Mouse (Mus musculus): ENCODE data around the gene Crybg3. TPM values are rescaled to one million over a fixed set of nuclear protein-coding genes. Genes with fewer than 3 reads are reported as not detected.

Gene Crybg3
- polyA plus RNA-seq (2015; fragmentation: Nextera tagmentation; extraction: Ambion mirVana), result 2.0 and 2.1 TPM in 2 replicates

- Histone ChIP-seq H3K36me3 (ENCODE audit: control insufficient read depth, insufficient read depth) (no peaks in the 10 kb centered on the region), H3K27me3 (replicated peaks; ENCODE audit: control insufficient read depth, insufficient read depth, low read length) (no peaks in the 10 kb centered on the region; the same call in 1 of the 2 replicates), H3K4me2 (ENCODE audit: low read length) (peak within 1 kb of the TSS; percentile 95), H3K9me3 (ENCODE audit: control insufficient read depth, low read length) (no peaks in the 10 kb centered on the region), H3K4me3 (replicated peaks; ENCODE audit: low read length) (peak within 1 kb of the TSS; percentile 75), H3K9ac (replicated peaks; ENCODE audit: low read depth, low read length) (peak within 1 kb of the TSS; percentile 74), H3K27ac (ENCODE audit: low read length) (peak within 1 kb of the TSS; percentile 30; the same call in 1 of the 2 replicates), H3K4me1 (replicated peaks; ENCODE audit: control insufficient read depth, insufficient read depth, low read length) (peaks cover 3% of the 10 kb centered on the region)
- under 1% methylated on average over 79 of the region's 90 CpGs for WGBS
- peak; percentile 90 for ATAC-seq
These were observed at the start of gene Crybg3 for GRCm38 (mm10) chr16:59600311-59601251. Crybg3 (minus strand) TSS chr16:59600979.

GRCm38 (mm10) chr16:59643766-59644165, 43.0 kb upstream of the Crybg3 start:
- Histone ChIP-seq H3K27me3 (replicated peaks; ENCODE audit: control insufficient read depth, insufficient read depth, low read length) (peaks cover 2% of the 10 kb centered on the region; the same call in 1 of the 2 replicates), H3K27ac (ENCODE audit: low read length) (no peak overlapping the region), H3K4me2 (ENCODE audit: low read length) (no peak overlapping the region), H3K4me3 (replicated peaks; ENCODE audit: low read length) (no peak overlapping the region), H3K9ac (replicated peaks; ENCODE audit: low read depth, low read length) (no peak overlapping the region), H3K36me3 (ENCODE audit: control insufficient read depth, insufficient read depth) (no peaks in the 10 kb centered on the region), H3K4me1 (replicated peaks; ENCODE audit: control insufficient read depth, insufficient read depth, low read length) (no peaks in the 10 kb centered on the region), H3K9me3 (ENCODE audit: control insufficient read depth, low read length) (no peaks in the 10 kb centered on the region)
- ATAC-seq, result no peak
- WGBS, result 33% methylated on average over 2 of the region's 2 CpGs

GRCm38 (mm10) chr16:59639985-59640384, 39.2 kb upstream of the Crybg3 start:
- no peak overlapping the region for H3K4me2 ChIP-seq (ENCODE audit: low read length)
- H3K9me3 ChIP-seq (ENCODE audit: control insufficient read depth, low read length), result no peaks in the 10 kb centered on the region
- peaks cover 5% of the 10 kb centered on the region; the same call in 1 of the 2 replicates for H3K4me1 ChIP-seq (replicated peaks; ENCODE audit: control insufficient read depth, insufficient read depth, low read length)
- H3K4me3 ChIP-seq (replicated peaks; ENCODE audit: low read length), result no peak overlapping the region
- no peak for ATAC-seq
- H3K36me3 ChIP-seq (ENCODE audit: control insufficient read depth, insufficient read depth), result no peaks in the 10 kb centered on the region
- WGBS, result 90% methylated on average over 3 of the region's 3 CpGs
- H3K27ac ChIP-seq (ENCODE audit: low read length), result no peak overlapping the region
- H3K27me3 ChIP-seq (replicated peaks; ENCODE audit: control insufficient read depth, insufficient read depth, low read length), result peaks cover 2% of the 10 kb centered on the region; the same call in 1 of the 2 replicates
- no peak overlapping the region for H3K9ac ChIP-seq (replicated peaks; ENCODE audit: low read depth, low read length)

GRCm38 (mm10) chr16:59639102-59639691, 38.4 kb upstream of the Crybg3 start, which contains the start of gene Arl6:
Arl6 (minus strand) TSS chr16:59639391.
- H3K4me3 ChIP-seq (replicated peaks; ENCODE audit: low read length), result peak within 1 kb of the TSS; percentile 89
- peak; percentile 98 for ATAC-seq
- peaks cover 5% of the 10 kb centered on the region; the same call in 1 of the 2 replicates for H3K4me1 ChIP-seq (replicated peaks; ENCODE audit: control insufficient read depth, insufficient read depth, low read length)
- peak within 1 kb of the TSS; percentile 91 for H3K9ac ChIP-seq (replicated peaks; ENCODE audit: low read depth, low read length)
- peak within 1 kb of the TSS; percentile 78 for H3K4me2 ChIP-seq (ENCODE audit: low read length)
- no peaks in the 10 kb centered on the region for H3K9me3 ChIP-seq (ENCODE audit: control insufficient read depth, low read length)
- H3K27ac ChIP-seq (ENCODE audit: low read length), result peak within 1 kb of the TSS; percentile 100
- WGBS, result under 1% methylated on average over 46 of the region's 46 CpGs
- no peaks in the 10 kb centered on the region for H3K36me3 ChIP-seq (ENCODE audit: control insufficient read depth, insufficient read depth)
- peaks cover 2% of the 10 kb centered on the region; the same call in 1 of the 2 replicates for H3K27me3 ChIP-seq (replicated peaks; ENCODE audit: control insufficient read depth, insufficient read depth, low read length)

GRCm38 (mm10) chr16:59634598-59634997, 33.8 kb upstream of the Crybg3 start:
- H3K9ac ChIP-seq (replicated peaks; ENCODE audit: low read depth, low read length), result no peak overlapping the region
- H3K4me3 ChIP-seq (replicated peaks; ENCODE audit: low read length), result no peak overlapping the region
- H3K9me3 ChIP-seq (ENCODE audit: control insufficient read depth, low read length), result no peaks in the 10 kb centered on the region
- no peak for ATAC-seq
- no peak overlapping the region for H3K27ac ChIP-seq (ENCODE audit: low read length)
- H3K27me3 ChIP-seq (replicated peaks; ENCODE audit: control insufficient read depth, insufficient read depth, low read length), result no peaks in the 10 kb centered on the region
- peaks cover 2% of the 10 kb centered on the region; the same call in 1 of the 2 replicates for H3K36me3 ChIP-seq (ENCODE audit: control insufficient read depth, insufficient read depth)
- 70% methylated on average over 2 of the region's 2 CpGs for WGBS
- peaks cover 5% of the 10 kb centered on the region; the same call in 1 of the 2 replicates for H3K4me1 ChIP-seq (replicated peaks; ENCODE audit: control insufficient read depth, insufficient read depth, low read length)
- H3K4me2 ChIP-seq (ENCODE audit: low read length), result no peak overlapping the region

GRCm38 (mm10) chr16:59621554-59621953, 20.8 kb upstream of the Crybg3 start:
- Histone ChIP-seq H3K9me3 (ENCODE audit: control insufficient read depth, low read length) (no peaks in the 10 kb centered on the region), H3K27ac (ENCODE audit: low read length) (no peak overlapping the region), H3K36me3 (ENCODE audit: control insufficient read depth, insufficient read depth) (no peaks in the 10 kb centered on the region), H3K4me2 (ENCODE audit: low read length) (no peak overlapping the region), H3K4me3 (replicated peaks; ENCODE audit: low read length) (no peak overlapping the region), H3K4me1 (replicated peaks; ENCODE audit: control insufficient read depth, insufficient read depth, low read length) (no peaks in the 10 kb centered on the region), H3K9ac (replicated peaks; ENCODE audit: low read depth, low read length) (no peak overlapping the region), H3K27me3 (replicated peaks; ENCODE audit: control insufficient read depth, insufficient read depth, low read length) (no peaks in the 10 kb centered on the region)
- ATAC-seq, result no peak
- 97% methylated on average over 2 of the region's 2 CpGs for WGBS

- H3K4me2 ChIP-seq (ENCODE audit: low read length), result no peak overlapping the region
- no peak overlapping the region for H3K27ac ChIP-seq (ENCODE audit: low read length)
- ATAC-seq, result peak; percentile 80
- H3K36me3 ChIP-seq (ENCODE audit: control insufficient read depth, insufficient read depth), result no peaks in the 10 kb centered on the region
- no peaks in the 10 kb centered on the region for H3K27me3 ChIP-seq (replicated peaks; ENCODE audit: control insufficient read depth, insufficient read depth, low read length)
- no peak overlapping the region for H3K4me3 ChIP-seq (replicated peaks; ENCODE audit: low read length)
- H3K9ac ChIP-seq (replicated peaks; ENCODE audit: low read depth, low read length), result no peak overlapping the region
- H3K9me3 ChIP-seq (ENCODE audit: control insufficient read depth, low read length), result no peaks in the 10 kb centered on the region
- no peaks in the 10 kb centered on the region for H3K4me1 ChIP-seq (replicated peaks; ENCODE audit: control insufficient read depth, insufficient read depth, low read length)
- 44% methylated on average over 3 of the region's 3 CpGs for WGBS
These were observed 16.4 kb upstream of the Crybg3 start for GRCm38 (mm10) chr16:59617167-59617566.

GRCm38 (mm10) chr16:59615675-59616074, 14.9 kb upstream of the Crybg3 start:
- Histone ChIP-seq H3K4me1 (replicated peaks; ENCODE audit: control insufficient read depth, insufficient read depth, low read length) (no peaks in the 10 kb centered on the region), H3K9ac (replicated peaks; ENCODE audit: low read depth, low read length) (no peak overlapping the region), H3K27me3 (replicated peaks; ENCODE audit: control insufficient read depth, insufficient read depth, low read length) (no peaks in the 10 kb centered on the region), H3K27ac (ENCODE audit: low read length) (no peak overlapping the region), H3K36me3 (ENCODE audit: control insufficient read depth, insufficient read depth) (0 out of 2 replicates have a peak, but pooled peaks cover 1% of the 10 kb centered on the region), H3K4me2 (ENCODE audit: low read length) (no peak overlapping the region), H3K9me3 (ENCODE audit: control insufficient read depth, low read length) (no peaks in the 10 kb centered on the region), H3K4me3 (replicated peaks; ENCODE audit: low read length) (no peak overlapping the region)
- no peak for ATAC-seq
- 85% methylated on average over 3 of the region's 3 CpGs for WGBS

GRCm38 (mm10) chr16:59610750-59611149, 10.0 kb upstream of the Crybg3 start:
- 83% methylated on average over 1 of the region's 1 CpGs for WGBS
- no peak overlapping the region for H3K27ac ChIP-seq (ENCODE audit: low read length)
- no peak overlapping the region for H3K4me2 ChIP-seq (ENCODE audit: low read length)
- H3K9ac ChIP-seq (replicated peaks; ENCODE audit: low read depth, low read length), result no peak overlapping the region
- no peaks in the 10 kb centered on the region for H3K9me3 ChIP-seq (ENCODE audit: control insufficient read depth, low read length)
- no peaks in the 10 kb centered on the region for H3K27me3 ChIP-seq (replicated peaks; ENCODE audit: control insufficient read depth, insufficient read depth, low read length)
- ATAC-seq, result no peak
- no peaks in the 10 kb centered on the region for H3K4me1 ChIP-seq (replicated peaks; ENCODE audit: control insufficient read depth, insufficient read depth, low read length)
- H3K4me3 ChIP-seq (replicated peaks; ENCODE audit: low read length), result no peak overlapping the region
- 0 out of 2 replicates have a peak, but pooled peaks cover 2% of the 10 kb centered on the region for H3K36me3 ChIP-seq (ENCODE audit: control insufficient read depth, insufficient read depth)
